16 mouse cellular contexts compared by ENCODE assay signal in the genomic region with DNA sequence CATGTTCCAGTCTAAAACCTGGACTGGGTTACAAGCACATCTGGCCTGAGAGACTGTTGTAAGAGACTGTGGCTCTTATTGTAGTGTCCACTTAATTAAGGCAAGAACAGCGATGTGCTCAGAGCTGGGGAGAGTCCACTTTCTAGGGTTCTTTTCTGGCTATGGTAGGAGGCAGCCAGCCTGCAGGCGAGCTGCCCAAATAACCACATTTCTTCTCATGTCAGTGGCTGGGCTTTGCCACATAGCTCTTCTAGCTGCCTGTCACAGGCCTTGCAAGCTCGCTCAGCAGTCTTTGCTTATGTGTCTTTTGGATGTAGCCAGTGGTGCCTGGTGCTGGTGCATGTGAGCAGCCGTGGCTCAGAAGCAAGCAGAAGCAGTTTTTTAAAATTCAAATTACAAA.
"Had no signal": no experiment of that assay in that cellular context is flagged by ENCODE, and none has a peak within 500 bp of the region (broad histone marks: within the 10 kb centered on the region; RNA-seq: fewer than 3 reads in every experiment).

No protein-coding gene starts in this region.

- H3K9me3 ChIP-seq: limb, embryonic 12.5 days; liver, embryonic 15.5 days; midbrain, embryonic 15.5 days; neural tube, embryonic 13.5 days; stomach, embryonic 15.5 days had no signal

- H3K27me3 ChIP-seq: liver, embryonic 15.5 days; midbrain, embryonic 15.5 days; neural tube, embryonic 13.5 days; stomach, embryonic 15.5 days had no signal

- DNase-seq: kidney, postnatal 25 days; layer of hippocampus, postnatal 36 days; liver; lung, adult 2 months; lung, postnatal 10 days; retina, postnatal 1 day; thymus, adult 2 months; thymus, postnatal 25 days had no signal

- H3K4me3 ChIP-seq: limb, embryonic 12.5 days; liver, embryonic 15.5 days; megakaryocyte, embryonic 14.5 days; midbrain, embryonic 15.5 days; neural tube, embryonic 13.5 days; stomach, embryonic 15.5 days had no signal

- H3K36me3 ChIP-seq: limb, embryonic 12.5 days; liver, embryonic 15.5 days; midbrain, embryonic 15.5 days; neural tube, embryonic 13.5 days; stomach, embryonic 15.5 days had no signal

- H3K27ac ChIP-seq: limb, embryonic 12.5 days; liver, embryonic 15.5 days; macrophage; midbrain, embryonic 15.5 days; neural tube, embryonic 13.5 days; stomach, embryonic 15.5 days had no signal

- H3K9ac ChIP-seq: limb, embryonic 12.5 days; liver, embryonic 15.5 days; midbrain, embryonic 15.5 days; neural tube, embryonic 13.5 days; stomach, embryonic 15.5 days had no signal

- ATAC-seq: midbrain, embryonic 15.5 days had no signal

- H3K4me2 ChIP-seq: limb, embryonic 12.5 days; liver, embryonic 15.5 days; midbrain, embryonic 11.5 days; midbrain, embryonic 15.5 days; neural tube, embryonic 13.5 days; stomach, embryonic 15.5 days had no signal

- H3K4me1 ChIP-seq: midbrain, embryonic 15.5 days had no signal
